Mouse (Mus musculus) ES-Bruce4 (cell line): Measurements from ENCODE around the gene Ccdc18.
A peak's percentile ranks its signal among the peaks of the same experiment; 100 is the strongest.

Experiments
- CTCF ChIP-seq: IDR thresholded peaks from one replicate; pipeline ENCODE4 v1.8.1; 2011; ENCODE audit warnings: low read depth, low read length
- POLR2A ChIP-seq: IDR thresholded peaks from one replicate; pipeline ENCODE4 v1.8.1; 2011; ENCODE audit warnings: low read length; ENCODE audit not compliant: insufficient read depth

DNA sequence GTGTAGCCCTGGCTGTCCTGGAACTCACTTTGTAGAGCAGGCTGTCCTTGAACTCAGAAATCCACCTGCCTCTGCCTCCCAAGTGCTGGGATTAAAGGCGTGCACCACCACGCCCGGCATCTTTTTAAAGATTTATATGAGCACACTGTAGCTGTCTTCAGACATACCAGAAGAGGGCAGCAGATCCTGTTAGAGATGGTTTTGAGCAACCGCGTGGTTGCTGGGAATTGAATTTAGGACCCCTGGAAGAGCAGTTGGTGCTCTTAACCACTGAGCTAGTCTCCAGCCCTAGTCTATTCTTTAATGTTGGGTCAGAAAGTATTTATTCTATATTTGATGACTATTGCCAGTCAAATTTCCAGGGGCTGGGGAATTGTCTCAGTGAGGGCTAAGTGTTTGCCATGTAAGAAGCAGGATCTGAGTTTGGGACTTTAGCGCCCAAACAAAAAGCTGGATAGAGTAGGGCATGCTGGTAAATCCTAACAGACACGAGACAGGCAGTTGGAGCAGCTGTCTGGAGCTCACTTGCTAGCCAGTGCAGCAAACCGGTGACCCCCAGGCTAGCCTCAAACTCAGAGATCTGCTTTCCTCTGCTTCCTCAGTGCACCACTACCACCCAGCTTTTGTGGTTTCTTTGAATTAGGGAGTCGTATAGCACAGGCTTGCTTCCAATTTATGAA, 12.3 kb upstream of the Ccdc18 start:
- TF ChIP-seq CTCF = peak; percentile 28
- no peak for TF ChIP-seq POLR2A
